Mouse (Mus musculus) right cerebral cortex, adult 18-20 months (tissue): Measurements from ENCODE around the gene P2rx7.
"Not testable (repeated sequence)": the region's sequence is repeated elsewhere in the genome, so short reads cannot be mapped to it uniquely, and the experiment has no call there.

ENCODE experiments used
- DNase-seq: peaks from one replicate; pipeline ENCODE4 v3.0.0; 2022; ENCODE audit warnings: mixed read lengths

The P2rx7 gene

DNA sequence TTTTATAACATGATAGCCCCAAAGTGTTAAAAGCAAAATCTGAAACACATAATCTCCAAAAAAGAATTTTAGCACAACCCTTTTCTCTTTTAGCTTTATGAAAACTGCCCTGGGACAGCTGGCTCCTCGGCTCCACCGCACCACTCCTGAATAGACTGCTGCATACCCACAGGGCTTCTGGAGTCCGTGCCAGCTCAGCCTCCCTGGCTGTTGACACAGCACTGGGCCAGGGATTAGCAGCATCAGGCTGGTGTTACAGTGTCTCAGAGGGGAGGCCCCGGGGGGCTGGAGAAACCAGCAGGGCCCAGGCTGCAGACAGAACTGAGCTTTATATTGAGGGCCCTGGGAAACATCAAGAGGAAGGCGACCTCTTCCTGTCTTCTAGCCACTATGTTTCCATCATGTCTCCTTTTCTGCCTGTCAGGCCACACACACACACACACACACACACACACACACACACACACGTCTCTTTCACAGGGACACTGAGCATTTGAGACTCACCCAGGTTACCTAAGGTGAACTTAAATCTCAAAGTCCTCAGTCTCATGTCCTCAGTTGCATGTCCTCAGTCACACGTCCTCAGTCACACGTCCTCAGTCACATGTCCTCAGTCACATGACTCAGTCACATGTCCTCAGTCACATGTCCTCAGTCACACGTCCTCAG is 3.7 kb downstream of the P2rx7 start:
- DNase-seq = peak; percentile 30

GRCm38 (mm10) chr5:122647952-122648374 is 4.3 kb downstream of the P2rx7 start:
- DNase-seq = not testable (repeated sequence)

- DNase-seq = peak; percentile 84
Measured at GRCm38 (mm10) chr5:122649264-122649663, 5.6 kb downstream of the P2rx7 start.

- no peak for DNase-seq
Measured at GRCm38 (mm10) chr5:122650100-122650499, 6.4 kb downstream of the P2rx7 start.

- DNase-seq = no peak
Measured at GRCm38 (mm10) chr5:122652506-122652905, 8.8 kb downstream of the P2rx7 start.

DNA sequence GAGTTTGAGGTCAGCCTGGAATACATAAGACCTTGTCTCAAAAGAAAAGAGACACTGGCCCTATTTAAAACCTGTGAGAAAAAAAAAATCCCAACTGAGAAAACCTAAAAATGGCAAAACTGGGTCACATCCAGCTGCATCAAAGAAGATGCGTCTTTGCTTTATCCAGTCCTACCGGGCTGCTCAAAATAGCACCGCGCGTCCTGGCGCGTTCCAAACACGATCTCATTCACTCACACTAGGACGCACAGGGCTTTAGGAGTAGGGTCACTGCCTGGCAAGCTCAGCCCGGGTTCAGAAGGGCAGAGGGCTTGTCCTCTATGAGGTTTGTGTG is 9.4 kb downstream of the P2rx7 start:
- DNase-seq = peak; percentile 61

DNA sequence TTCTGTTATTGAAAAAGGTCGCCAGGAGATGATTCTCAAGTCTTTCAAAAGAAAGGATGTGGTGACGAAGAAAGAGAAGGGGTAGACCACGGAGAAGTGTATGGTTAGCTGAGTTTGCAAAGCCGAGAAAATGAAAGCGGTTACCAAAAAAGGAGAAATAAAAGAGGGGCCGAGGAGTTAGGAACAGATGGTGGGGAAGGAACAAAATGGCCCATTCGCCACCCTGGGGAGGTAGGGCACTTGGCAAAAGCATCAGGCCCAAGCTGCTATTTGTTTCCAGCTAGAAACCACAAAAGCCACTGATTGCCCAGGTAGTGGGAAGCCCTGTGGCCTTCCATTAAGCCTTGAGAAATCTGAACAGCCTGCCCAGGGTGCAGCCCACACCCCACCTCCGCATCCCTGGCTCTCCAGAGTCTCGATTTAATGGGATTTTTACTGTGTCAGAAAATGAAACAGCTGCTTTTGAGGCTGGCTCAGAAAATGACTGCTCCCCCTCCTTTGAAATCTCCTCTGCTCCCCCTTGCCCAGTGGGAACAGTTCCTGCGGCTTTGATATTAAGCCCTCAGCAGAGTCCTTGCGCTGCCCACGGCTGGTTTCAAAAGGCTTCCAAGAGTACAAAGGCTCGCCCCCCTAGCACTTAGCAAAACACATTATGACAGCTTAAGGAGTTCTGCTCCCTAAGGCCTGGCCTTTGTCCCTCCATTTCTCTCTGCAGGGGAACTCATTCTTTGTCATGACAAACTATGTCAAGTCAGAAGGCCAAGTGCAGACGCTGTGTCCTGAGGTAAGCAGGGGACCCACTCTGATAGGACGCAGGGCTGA is 9.9 kb downstream of the P2rx7 start:
- DNase-seq = peak; percentile 66

GRCm38 (mm10) chr5:122654268-122654573 is 10.5 kb downstream of the P2rx7 start:
- DNase-seq = peak; percentile 31

GRCm38 (mm10) chr5:122656808-122657207 is 13.1 kb downstream of the P2rx7 start:
- DNase-seq = no peak

GRCm38 (mm10) chr5:122662501-122662900 is 18.8 kb downstream of the P2rx7 start:
- DNase-seq = no peak

- DNase-seq = no peak
Measured at GRCm38 (mm10) chr5:122665036-122665435, 21.3 kb downstream of the P2rx7 start.

GRCm38 (mm10) chr5:122668981-122669897 is 25.5 kb downstream of the P2rx7 start:
- no peak for DNase-seq

- DNase-seq = not testable (repeated sequence)
Measured at GRCm38 (mm10) chr5:122671641-122672040, 27.9 kb downstream of the P2rx7 start.

- no peak for DNase-seq
Measured at GRCm38 (mm10) chr5:122672298-122672697, 28.6 kb downstream of the P2rx7 start.

DNA sequence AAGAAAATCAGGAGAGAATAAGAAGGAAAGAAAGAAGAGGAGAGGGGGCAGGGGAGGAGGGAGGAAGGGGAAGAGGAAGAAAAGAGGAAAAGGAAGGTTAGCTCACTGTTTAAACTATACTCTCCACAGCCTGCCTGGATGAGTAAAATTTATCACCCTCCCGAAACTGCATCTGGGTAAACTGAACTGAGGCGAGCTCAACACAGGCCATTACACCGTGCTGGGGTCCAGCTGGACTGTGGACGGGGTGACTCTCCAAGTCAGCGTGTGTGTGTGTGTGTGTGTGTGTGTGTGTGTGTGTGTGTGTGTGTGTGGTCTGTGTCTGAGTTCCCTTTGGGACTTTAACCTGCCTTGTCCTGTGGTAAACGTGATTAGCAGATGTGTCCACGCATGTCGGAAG is 32.3 kb downstream of the P2rx7 start:
- DNase-seq = no peak

DNA sequence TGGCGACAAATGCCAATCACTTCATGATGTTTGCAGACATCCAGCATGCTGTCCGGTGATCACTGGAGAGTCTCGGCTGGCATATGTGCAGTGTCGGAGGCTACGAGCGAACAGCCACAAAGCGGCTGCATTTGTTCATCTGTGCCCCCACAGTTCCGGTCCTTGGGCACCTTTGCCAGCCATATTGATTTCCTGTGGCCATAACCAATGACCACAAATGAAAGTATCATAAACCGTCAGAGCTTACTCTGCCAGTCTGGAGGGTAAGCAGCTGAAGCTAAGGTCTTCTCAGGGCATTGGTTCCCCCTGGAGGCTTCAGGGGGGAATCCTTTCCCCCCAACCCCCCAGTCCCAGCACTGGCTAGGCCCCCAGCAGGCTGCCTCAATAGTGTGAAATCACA is 34.3 kb downstream of the P2rx7 start:
- DNase-seq = no peak

DNA sequence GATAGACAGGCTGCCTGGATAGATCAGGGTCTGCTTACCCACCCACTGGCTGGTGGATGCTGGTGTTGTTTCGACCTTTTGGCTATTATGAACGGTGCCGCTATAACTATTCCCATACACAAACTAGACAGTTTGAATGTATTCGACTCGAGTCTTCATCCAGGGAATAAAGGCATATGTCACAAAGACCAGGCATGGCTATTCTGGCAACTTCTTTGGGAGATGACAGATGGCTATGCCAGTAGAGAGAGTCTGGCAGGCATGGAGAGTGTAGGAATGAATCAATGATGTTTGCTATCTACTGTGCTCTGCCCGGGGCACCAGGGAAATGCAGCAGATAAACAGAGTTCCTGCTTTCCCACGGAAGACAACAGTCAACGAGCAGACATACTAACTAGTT is 36.2 kb downstream of the P2rx7 start:
- DNase-seq = no peak

DNA sequence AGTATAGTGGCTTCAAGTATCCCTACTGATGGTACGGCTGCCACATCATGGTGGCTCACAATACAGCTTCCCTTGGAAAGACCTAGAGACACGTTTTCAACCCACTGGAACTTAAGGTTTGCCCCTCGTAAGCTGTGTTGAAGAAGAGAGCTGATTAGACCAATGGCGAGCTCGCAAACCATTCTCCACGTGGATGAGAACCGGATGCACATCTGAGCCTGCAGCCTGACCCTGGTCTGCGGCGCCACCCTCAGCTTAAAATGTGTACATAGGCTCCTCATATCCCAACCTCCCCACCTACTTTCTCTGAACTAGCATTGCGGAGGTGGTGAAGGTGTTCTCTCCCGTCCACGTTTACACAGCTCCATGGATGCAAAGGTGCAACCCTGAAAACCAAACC is 37.6 kb downstream of the P2rx7 start:
- DNase-seq = no peak

- DNase-seq = no peak
Measured at GRCm38 (mm10) chr5:122683926-122684325, 40.2 kb downstream of the P2rx7 start.

DNA sequence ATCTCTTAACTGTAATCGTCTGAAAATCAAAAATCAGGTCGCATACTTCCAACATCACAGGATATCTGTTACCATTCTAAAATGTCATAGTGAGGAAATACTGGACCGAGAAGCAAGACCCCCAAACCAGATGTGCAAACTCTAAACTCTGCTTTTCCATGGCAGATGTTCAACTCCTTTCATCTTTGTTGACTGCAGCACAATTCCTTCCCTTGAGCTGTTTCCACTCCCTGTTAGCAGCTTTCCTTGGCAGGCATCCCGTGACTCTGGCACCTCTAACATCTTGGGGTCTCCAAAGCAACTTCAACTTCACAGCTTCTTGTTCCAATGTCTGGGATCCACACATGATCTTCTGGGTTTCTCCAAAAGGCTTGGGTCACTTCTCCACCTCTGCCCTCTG is 43.7 kb downstream of the P2rx7 start:
- DNase-seq = no peak

DNA sequence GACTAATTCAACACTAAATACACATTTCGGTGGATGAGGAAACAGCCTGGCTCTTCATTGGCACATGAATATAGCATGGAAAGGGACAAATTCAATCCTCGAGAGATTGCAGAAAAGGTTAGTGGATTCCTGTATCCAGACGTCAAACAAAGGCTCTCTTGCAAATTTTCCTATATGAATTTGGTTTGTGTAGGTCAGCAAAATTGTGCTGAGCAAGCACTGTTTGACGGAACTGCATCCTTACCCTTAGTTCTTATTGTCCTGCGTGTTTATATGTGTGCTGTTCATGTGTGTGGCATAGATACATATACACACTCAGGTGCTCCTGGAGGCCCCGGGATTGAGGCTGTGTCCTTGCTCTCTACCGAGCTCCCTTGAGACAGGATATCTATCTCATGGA is 45.4 kb downstream of the P2rx7 start:
- no peak for DNase-seq

- no peak for DNase-seq
Measured at GRCm38 (mm10) chr5:122690486-122690885, 46.8 kb downstream of the P2rx7 start.

GRCm38 (mm10) chr5:122693431-122694207 is 49.9 kb downstream of the P2rx7 start:
- peak; percentile 55 for DNase-seq
